Mouse (Mus musculus): ENCODE measurements around the gene Ripor1. TPM values are rescaled to one million over a fixed set of nuclear protein-coding genes. Genes with fewer than 3 reads are reported as not detected.

The Ripor1 gene
- polyA plus RNA-seq, 1 experiment: 26.5 TPM

GRCm38 (mm10) chr8:105605491-105606188 lies 585 bp downstream of the Ripor1 start:
- TF ChIP-seq EP300 (IDR thresholded peaks at IDR 0.05; ENCODE audit: insufficient read depth, low read depth, low read length) (no peak), POLR2A (IDR thresholded peaks at IDR 0.05; ENCODE audit: insufficient read depth, low read length) (no peak), CTCF (IDR thresholded peaks at IDR 0.05; ENCODE audit: low read depth, low read length) (no peak)
- H3K4me3 ChIP-seq (ENCODE audit: low read depth, low read length): peak overlapping the region; percentile 91
- H3K9ac ChIP-seq (ENCODE audit: low read depth, poor library complexity, severe bottlenecking): peak overlapping the region; percentile 87
- no peaks in the 10 kb centered on the region for H3K36me3 ChIP-seq (ENCODE audit: control insufficient read depth, insufficient read depth, low read length, poor library complexity, severe bottlenecking)
- no peak overlapping the region for H3K27ac ChIP-seq (ENCODE audit: insufficient read depth, low read length)
- H3K9me3 ChIP-seq (replicated peaks; ENCODE audit: control insufficient read depth, insufficient read depth, low read length, poor library complexity, severe bottlenecking): no peaks in the 10 kb centered on the region
- H3K4me1 ChIP-seq (ENCODE audit: control insufficient read depth, insufficient read depth, low read length): peaks cover 4% of the 10 kb centered on the region
- H3K27me3 ChIP-seq (ENCODE audit: control insufficient read depth, insufficient read depth, low read length, poor library complexity, severe bottlenecking): no peaks in the 10 kb centered on the region

GRCm38 (mm10) chr8:105606189-105607023 lies 1.4 kb downstream of the Ripor1 start:
- Histone ChIP-seq H3K36me3 (ENCODE audit: control insufficient read depth, insufficient read depth, low read length, poor library complexity, severe bottlenecking) (no peaks in the 10 kb centered on the region), H3K27me3 (ENCODE audit: control insufficient read depth, insufficient read depth, low read length, poor library complexity, severe bottlenecking) (no peaks in the 10 kb centered on the region), H3K4me1 (ENCODE audit: control insufficient read depth, insufficient read depth, low read length) (peaks cover 4% of the 10 kb centered on the region), H3K9ac (ENCODE audit: low read depth, poor library complexity, severe bottlenecking) (peak overlapping the region; percentile 87), H3K27ac (ENCODE audit: insufficient read depth, low read length) (no peak overlapping the region), H3K9me3 (replicated peaks; ENCODE audit: control insufficient read depth, insufficient read depth, low read length, poor library complexity, severe bottlenecking) (no peaks in the 10 kb centered on the region), H3K4me3 (ENCODE audit: low read depth, low read length) (peak overlapping the region; percentile 91)
- no peak for TF ChIP-seq EP300 (IDR thresholded peaks at IDR 0.05; ENCODE audit: insufficient read depth, low read depth, low read length)
- no peak for TF ChIP-seq POLR2A (IDR thresholded peaks at IDR 0.05; ENCODE audit: insufficient read depth, low read length)
- TF ChIP-seq CTCF (IDR thresholded peaks at IDR 0.05; ENCODE audit: low read depth, low read length): no peak

DNA sequence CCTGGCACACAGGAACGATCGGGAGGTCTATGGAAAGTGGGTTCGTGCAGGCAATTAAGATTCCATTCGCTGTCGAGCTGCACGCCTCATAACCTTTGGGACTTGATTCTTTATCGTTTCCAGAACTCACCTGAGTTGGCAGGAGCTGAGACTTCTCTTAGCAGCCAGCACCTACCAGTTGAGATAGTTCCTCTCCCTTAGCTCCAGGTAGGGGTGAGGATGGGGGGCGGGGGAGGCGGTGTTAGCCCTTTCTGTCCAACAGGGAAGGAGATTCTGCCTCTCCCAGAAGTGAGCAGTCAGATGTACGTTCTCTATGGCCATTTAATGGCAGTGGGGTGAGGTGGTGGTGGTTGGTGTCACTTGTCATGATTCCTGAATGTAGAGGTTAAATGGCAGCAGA lies 2.0 kb downstream of the Ripor1 start:
- peak overlapping the region; percentile 4; the same call in 1 of the 2 replicates for H3K9ac ChIP-seq (ENCODE audit: low read depth, poor library complexity, severe bottlenecking)
- H3K27ac ChIP-seq (ENCODE audit: insufficient read depth, low read length): no peak overlapping the region
- no peaks in the 10 kb centered on the region for H3K36me3 ChIP-seq (ENCODE audit: control insufficient read depth, insufficient read depth, low read length, poor library complexity, severe bottlenecking)
- H3K4me3 ChIP-seq (ENCODE audit: low read depth, low read length): peak overlapping the region; percentile 91
- peaks cover 2% of the 10 kb centered on the region; the same call in 1 of the 2 replicates for H3K27me3 ChIP-seq (ENCODE audit: control insufficient read depth, insufficient read depth, low read length, poor library complexity, severe bottlenecking)
- no peak for TF ChIP-seq CTCF (IDR thresholded peaks at IDR 0.05; ENCODE audit: low read depth, low read length)
- H3K4me1 ChIP-seq (ENCODE audit: control insufficient read depth, insufficient read depth, low read length): peaks cover 4% of the 10 kb centered on the region
- H3K9me3 ChIP-seq (replicated peaks; ENCODE audit: control insufficient read depth, insufficient read depth, low read length, poor library complexity, severe bottlenecking): no peaks in the 10 kb centered on the region

- no peaks in the 10 kb centered on the region for H3K9me3 ChIP-seq (replicated peaks; ENCODE audit: control insufficient read depth, insufficient read depth, low read length, poor library complexity, severe bottlenecking)
- no peak overlapping the region for H3K9ac ChIP-seq (ENCODE audit: low read depth, poor library complexity, severe bottlenecking)
- peaks cover 4% of the 10 kb centered on the region for H3K4me1 ChIP-seq (ENCODE audit: control insufficient read depth, insufficient read depth, low read length)
- no peaks in the 10 kb centered on the region for H3K36me3 ChIP-seq (ENCODE audit: control insufficient read depth, insufficient read depth, low read length, poor library complexity, severe bottlenecking)
- H3K27ac ChIP-seq (ENCODE audit: insufficient read depth, low read length): no peak overlapping the region
- TF ChIP-seq POLR2A (IDR thresholded peaks at IDR 0.05; ENCODE audit: insufficient read depth, low read length) (no peak), CTCF (IDR thresholded peaks at IDR 0.05; ENCODE audit: low read depth, low read length) (peak; percentile 53)
- peaks cover 3% of the 10 kb centered on the region; the same call in 1 of the 2 replicates for H3K27me3 ChIP-seq (ENCODE audit: control insufficient read depth, insufficient read depth, low read length, poor library complexity, severe bottlenecking)
- H3K4me3 ChIP-seq (ENCODE audit: low read depth, low read length): no peak overlapping the region
Observed at GRCm38 (mm10) chr8:105607684-105608083, 2.6 kb downstream of the Ripor1 start.

DNA sequence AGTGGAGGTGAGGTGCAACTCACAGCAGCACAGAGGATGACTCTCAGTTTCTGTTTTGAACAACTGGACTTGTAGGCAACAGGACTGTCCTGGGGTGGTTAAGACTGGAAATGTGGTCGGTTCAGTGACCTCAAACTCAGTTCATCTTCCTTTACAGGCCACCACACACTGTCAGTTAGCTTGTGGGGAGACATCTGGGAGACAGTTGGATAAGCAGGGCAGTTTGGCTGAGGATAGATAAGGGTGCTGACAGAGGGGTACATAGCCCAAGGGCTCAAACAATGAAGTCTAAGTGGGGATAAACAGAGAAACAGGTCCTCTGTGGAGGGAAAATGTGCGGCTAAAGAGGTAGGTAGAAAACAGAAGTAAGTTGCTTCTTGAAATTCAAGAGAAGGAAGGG lies 4.3 kb downstream of the Ripor1 start:
- Histone ChIP-seq H3K4me1 (ENCODE audit: control insufficient read depth, insufficient read depth, low read length) (peaks cover 4% of the 10 kb centered on the region), H3K27ac (ENCODE audit: insufficient read depth, low read length) (no peak overlapping the region), H3K9ac (ENCODE audit: low read depth, poor library complexity, severe bottlenecking) (no peak overlapping the region), H3K27me3 (ENCODE audit: control insufficient read depth, insufficient read depth, low read length, poor library complexity, severe bottlenecking) (peaks cover 3% of the 10 kb centered on the region; the same call in 1 of the 2 replicates), H3K36me3 (ENCODE audit: control insufficient read depth, insufficient read depth, low read length, poor library complexity, severe bottlenecking) (no peaks in the 10 kb centered on the region), H3K9me3 (replicated peaks; ENCODE audit: control insufficient read depth, insufficient read depth, low read length, poor library complexity, severe bottlenecking) (no peaks in the 10 kb centered on the region), H3K4me3 (ENCODE audit: low read depth, low read length) (no peak overlapping the region)
- no peak for TF ChIP-seq CTCF (IDR thresholded peaks at IDR 0.05; ENCODE audit: low read depth, low read length)
- no peak for TF ChIP-seq POLR2A (IDR thresholded peaks at IDR 0.05; ENCODE audit: insufficient read depth, low read length)
- TF ChIP-seq EP300 (IDR thresholded peaks at IDR 0.05; ENCODE audit: insufficient read depth, low read depth, low read length): no peak

DNA sequence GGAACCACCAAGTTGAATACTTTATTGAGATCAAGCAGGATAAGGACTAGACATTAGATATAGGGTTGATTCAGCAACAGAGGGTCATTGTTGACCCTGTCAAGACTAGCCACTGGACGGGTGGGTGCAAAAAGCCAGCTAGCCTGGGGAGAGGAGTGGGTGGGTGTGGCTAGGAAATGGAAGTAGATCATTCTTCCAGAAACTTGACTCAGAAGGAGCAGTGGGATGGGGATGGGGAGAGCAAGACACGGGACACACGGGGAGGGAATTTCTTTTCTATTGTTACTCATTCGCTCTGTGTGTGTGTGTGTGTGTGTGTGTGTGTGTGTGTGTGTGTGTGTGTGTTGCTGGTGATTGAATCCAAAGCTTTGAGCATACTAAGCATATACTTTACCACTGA lies 4.7 kb downstream of the Ripor1 start:
- Histone ChIP-seq H3K9me3 (replicated peaks; ENCODE audit: control insufficient read depth, insufficient read depth, low read length, poor library complexity, severe bottlenecking) (no peaks in the 10 kb centered on the region), H3K27me3 (ENCODE audit: control insufficient read depth, insufficient read depth, low read length, poor library complexity, severe bottlenecking) (peaks cover 3% of the 10 kb centered on the region; the same call in 1 of the 2 replicates), H3K36me3 (ENCODE audit: control insufficient read depth, insufficient read depth, low read length, poor library complexity, severe bottlenecking) (no peaks in the 10 kb centered on the region), H3K4me3 (ENCODE audit: low read depth, low read length) (no peak overlapping the region), H3K27ac (ENCODE audit: insufficient read depth, low read length) (no peak overlapping the region), H3K4me1 (ENCODE audit: control insufficient read depth, insufficient read depth, low read length) (peaks cover 4% of the 10 kb centered on the region), H3K9ac (ENCODE audit: low read depth, poor library complexity, severe bottlenecking) (no peak overlapping the region)
- no peak for TF ChIP-seq POLR2A (IDR thresholded peaks at IDR 0.05; ENCODE audit: insufficient read depth, low read length)
- TF ChIP-seq EP300 (IDR thresholded peaks at IDR 0.05; ENCODE audit: insufficient read depth, low read depth, low read length): no peak
- no peak for TF ChIP-seq CTCF (IDR thresholded peaks at IDR 0.05; ENCODE audit: low read depth, low read length)
